Mouse (Mus musculus): ENCODE results near the gene Faf1.

DNA sequence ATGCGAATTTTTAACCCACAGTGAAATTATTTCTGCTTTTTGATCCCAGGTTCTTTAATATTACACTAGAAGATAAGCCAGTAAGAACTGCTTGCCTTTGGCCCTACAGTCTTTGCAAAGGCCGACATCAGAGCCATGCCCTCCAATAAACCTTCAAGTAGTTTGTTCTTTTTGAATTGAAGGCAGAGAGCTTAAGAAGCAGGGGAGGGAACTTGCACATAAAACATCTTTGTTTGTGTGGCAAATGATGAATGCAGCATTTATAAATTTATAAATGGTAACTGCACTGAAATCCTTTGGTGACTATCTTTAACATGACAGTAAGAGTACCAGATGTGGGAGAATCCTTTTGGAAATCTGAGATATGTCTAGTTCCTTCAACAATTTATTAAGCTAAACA, 16.8 kb upstream of the Faf1 start:
- no peak for TF ChIP-seq CTCF (IDR thresholded peaks at IDR 0.05)
- TF ChIP-seq EP300 (IDR thresholded peaks at IDR 0.05) = no peak

Data from lung, postnatal 0 days (tissue).